Mouse (Mus musculus): ENCODE data around the gene Iqub. TPM values are rescaled to one million over a fixed set of nuclear protein-coding genes. Genes with fewer than 3 reads are reported as not detected.

Iqub gene
- polyA plus RNA-seq, 1 experiment: not detected

GRCm38 (mm10) chr6:24397237-24397647 is 117.6 kb downstream of the Iqub start:
- Histone ChIP-seq H3K36me3 (ENCODE audit: control insufficient read depth, insufficient read depth) (no peaks in the 10 kb centered on the region), H3K27me3 (ENCODE audit: control insufficient read depth, insufficient read depth, insufficient read length) (no peaks in the 10 kb centered on the region), H3ac (ENCODE audit: control insufficient read depth, insufficient read length, low read depth) (no peak overlapping the region), H3K79me2 (ENCODE audit: control insufficient read depth, insufficient read depth) (no peaks in the 10 kb centered on the region), H3K79me3 (ENCODE audit: low read depth) (no peaks in the 10 kb centered on the region), H3K4me3 (ENCODE audit: insufficient read depth, poor library complexity, severe bottlenecking) (no peak overlapping the region)
- no peak for TF ChIP-seq MYOD1 (IDR thresholded peaks at IDR 0.05; ENCODE audit: control insufficient read depth, insufficient read length, low read depth)
- no peak for TF ChIP-seq MAX (IDR thresholded peaks at IDR 0.05)
- TF ChIP-seq CTCF (IDR thresholded peaks at IDR 0.05; ENCODE audit: control insufficient read depth, insufficient read depth, insufficient read length): no peak
- no peak for TF ChIP-seq USF1 (IDR thresholded peaks at IDR 0.05; ENCODE audit: low read depth)
- TF ChIP-seq MYOG (IDR thresholded peaks at IDR 0.05; ENCODE audit: control insufficient read depth, extremely low read depth, insufficient read length): no peak
- TF ChIP-seq FOSL1 (IDR thresholded peaks at IDR 0.05; ENCODE audit: insufficient read depth, low read length, poor library complexity, severe bottlenecking): no peak
- TF ChIP-seq CEBPB (IDR thresholded peaks at IDR 0.05; ENCODE audit: low read depth): no peak

Other genes starting within 250 kb of the Iqub start
- gene Ndufa5, start 12.9 kb upstream of the Iqub start, polyA plus RNA-seq (2012; fragmentation: generic; extraction: Trizol): 215 TPM
- gene Asb15, start 13.1 kb upstream of the Iqub start, polyA plus RNA-seq (2012; fragmentation: generic; extraction: Trizol): not detected
- 0.07 TPM for gene Lmod2, start 82.7 kb upstream of the Iqub start, polyA plus RNA-seq (2012; fragmentation: generic; extraction: Trizol)
- gene Wasl, start 149.9 kb upstream of the Iqub start, polyA plus RNA-seq (2012; fragmentation: generic; extraction: Trizol): 9.5 TPM
- 0.01 TPM for gene Hyal6, start 218.2 kb upstream of the Iqub start, polyA plus RNA-seq (2012; fragmentation: generic; extraction: Trizol)
- not detected for gene Hyal4, start 233.3 kb upstream of the Iqub start, polyA plus RNA-seq (2012; fragmentation: generic; extraction: Trizol)

All from C2C12 (cell line).